Mouse (Mus musculus) C2C12 (cell line): ENCODE data around the gene Snx29. TPM values are rescaled to one million over a fixed set of nuclear protein-coding genes. Genes with fewer than 3 reads are reported as not detected.

Experiments used
- H3K27me3 ChIP-seq: one replicate; pipeline ENCODE4 v1.6.1; 2011; ENCODE audit not compliant: control insufficient read depth, insufficient read depth, insufficient read length
- H3K36me3 ChIP-seq: one replicate; pipeline ENCODE4 v1.6.1; 2011; ENCODE audit not compliant: control insufficient read depth, insufficient read depth
- H3K4me3 ChIP-seq: one replicate; pipeline ENCODE4 v1.5.1; 2011; ENCODE audit warnings: mild to moderate bottlenecking, control low read depth; ENCODE audit not compliant: poor library complexity, insufficient read depth, severe bottlenecking
- H3K79me2 ChIP-seq: one replicate; pipeline ENCODE4 v1.6.1; 2011; ENCODE audit not compliant: control insufficient read depth, insufficient read depth
- H3K79me3 ChIP-seq: one replicate; pipeline ENCODE4 v1.6.1; 2011; ENCODE audit warnings: low read depth, control low read depth
- H3ac ChIP-seq: one replicate; pipeline ENCODE3; 2011; ENCODE audit warnings: low read depth; ENCODE audit not compliant: control insufficient read depth, insufficient read length
- CEBPB ChIP-seq: IDR thresholded peaks from one replicate; pipeline ENCODE4 v1.6.1; 2011; ENCODE audit warnings: low read depth, mild to moderate bottlenecking, control low read depth, moderate library complexity
- CTCF ChIP-seq: IDR thresholded peaks from one replicate; pipeline ENCODE4 v1.5.1; 2011; ENCODE audit not compliant: control insufficient read depth, insufficient read depth, insufficient read length
- FOSL1 ChIP-seq: IDR thresholded peaks from one replicate; pipeline ENCODE4 v1.8.0; 2011; ENCODE audit warnings: mild to moderate bottlenecking, low read length; ENCODE audit not compliant: poor library complexity, insufficient read depth, severe bottlenecking
- MAX ChIP-seq: IDR thresholded peaks from one replicate; pipeline ENCODE4 v1.6.1; 2011; ENCODE audit warnings: mild to moderate bottlenecking, control low read depth
- MYOD1 ChIP-seq: IDR thresholded peaks from one replicate; pipeline ENCODE4 v1.6.1; 2011; ENCODE audit warnings: low read depth; ENCODE audit not compliant: control insufficient read depth, insufficient read length
- MYOG ChIP-seq: IDR thresholded peaks from one replicate; pipeline ENCODE4 v1.6.1; 2011; ENCODE audit not compliant: control insufficient read depth, insufficient read length; ENCODE audit errors: extremely low read depth
- USF1 ChIP-seq: IDR thresholded peaks from one replicate; pipeline ENCODE4 v1.6.1; 2011; ENCODE audit warnings: low read depth, mild to moderate bottlenecking, control low read depth, moderate library complexity
- polyA plus RNA-seq: library from polyadenylated mRNA; unstranded; fragments of >200 nt; fragmentation: generic; extraction: Trizol; gene quantifications from one replicate; pipeline ENCODE4 v1.2.1, GENCODE M21; 2012; ENCODE audit warnings: missing spikeins

Gene Snx29
- polyA plus RNA-seq, 1 experiment = 0.62 TPM

DNA sequence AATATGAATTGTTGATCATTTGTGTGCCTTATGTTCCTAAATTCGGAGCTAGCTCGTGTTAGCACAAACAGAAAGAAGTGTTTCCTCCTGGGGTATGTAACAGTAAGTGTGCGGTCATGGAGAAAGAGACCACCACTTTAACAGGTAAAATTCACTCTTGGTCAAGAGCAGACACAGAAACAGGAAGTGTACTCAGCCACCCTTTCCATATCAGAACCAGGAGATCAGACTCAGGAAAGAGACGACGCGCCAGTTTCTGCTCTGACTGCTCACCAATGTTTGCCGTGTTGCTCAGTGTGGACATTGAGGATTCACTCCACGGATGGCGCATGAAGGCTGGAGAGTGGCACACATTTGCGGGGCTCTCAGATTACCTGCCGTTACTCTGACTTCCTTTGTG is 242.4 kb downstream of the Snx29 start:
- H3ac ChIP-seq = no peak overlapping the region
- H3K79me2 ChIP-seq = no peaks in the 10 kb centered on the region
- no peak for TF ChIP-seq USF1
- TF ChIP-seq MYOD1 = no peak
- no peak for TF ChIP-seq MYOG
- no peak for TF ChIP-seq CTCF
- no peak for TF ChIP-seq CEBPB
- no peak for TF ChIP-seq FOSL1
- no peak for TF ChIP-seq MAX
- H3K4me3 ChIP-seq = no peak overlapping the region
- no peaks in the 10 kb centered on the region for H3K36me3 ChIP-seq
- no peaks in the 10 kb centered on the region for H3K27me3 ChIP-seq
- H3K79me3 ChIP-seq = no peaks in the 10 kb centered on the region

DNA sequence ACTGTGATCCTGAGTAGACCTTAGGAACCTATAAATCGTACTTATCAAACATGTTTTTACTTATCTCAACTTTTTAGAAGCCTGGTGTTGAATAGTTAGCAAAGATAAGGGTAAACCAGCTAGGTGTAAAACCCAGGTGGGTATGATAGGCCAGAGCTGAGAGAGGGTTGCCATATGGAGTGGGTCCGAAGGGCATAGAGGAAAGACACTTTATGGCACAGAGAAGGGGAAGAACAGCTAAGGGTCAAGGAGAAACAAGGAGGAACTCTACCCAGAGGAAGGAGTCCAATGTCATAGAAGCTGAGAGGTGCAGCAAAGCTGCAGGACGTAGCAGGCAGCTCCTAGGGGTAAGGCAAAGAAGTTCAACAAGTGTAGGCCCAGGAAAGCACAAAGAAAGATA is 244.9 kb downstream of the Snx29 start:
- Histone ChIP-seq H3K27me3 (no peaks in the 10 kb centered on the region), H3ac (no peak overlapping the region), H3K36me3 (no peaks in the 10 kb centered on the region), H3K79me2 (no peaks in the 10 kb centered on the region), H3K4me3 (no peak overlapping the region), H3K79me3 (no peaks in the 10 kb centered on the region)
- TF ChIP-seq USF1 (no peak), MYOD1 (no peak), MYOG (no peak), CEBPB (no peak), CTCF (no peak), FOSL1 (no peak), MAX (no peak)

DNA sequence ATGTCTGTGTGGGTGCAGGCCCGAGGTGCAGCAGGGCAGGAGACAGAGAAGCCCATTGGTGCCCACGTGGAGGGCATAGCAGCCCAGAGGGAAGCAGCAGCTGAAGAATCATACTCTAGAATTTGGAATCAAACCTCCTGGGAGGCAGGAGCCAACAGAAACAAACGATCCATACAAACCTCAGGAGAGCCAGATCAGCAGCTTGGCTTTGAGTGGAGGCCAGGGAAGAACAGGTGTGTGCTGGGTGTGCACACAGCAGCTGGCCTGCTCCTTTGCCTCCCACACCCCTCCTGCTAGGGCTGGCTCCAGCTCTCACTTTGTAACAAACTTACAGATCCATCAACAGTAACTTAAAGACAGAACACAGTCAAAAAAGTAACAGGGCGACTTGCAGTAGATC is 245.4 kb downstream of the Snx29 start:
- no peaks in the 10 kb centered on the region for H3K36me3 ChIP-seq
- H3K79me3 ChIP-seq = no peaks in the 10 kb centered on the region
- H3K27me3 ChIP-seq = no peaks in the 10 kb centered on the region
- no peak overlapping the region for H3K4me3 ChIP-seq
- no peaks in the 10 kb centered on the region for H3K79me2 ChIP-seq
- TF ChIP-seq CEBPB = no peak
- TF ChIP-seq MYOD1 = peak; percentile 22
- no peak overlapping the region for H3ac ChIP-seq

DNA sequence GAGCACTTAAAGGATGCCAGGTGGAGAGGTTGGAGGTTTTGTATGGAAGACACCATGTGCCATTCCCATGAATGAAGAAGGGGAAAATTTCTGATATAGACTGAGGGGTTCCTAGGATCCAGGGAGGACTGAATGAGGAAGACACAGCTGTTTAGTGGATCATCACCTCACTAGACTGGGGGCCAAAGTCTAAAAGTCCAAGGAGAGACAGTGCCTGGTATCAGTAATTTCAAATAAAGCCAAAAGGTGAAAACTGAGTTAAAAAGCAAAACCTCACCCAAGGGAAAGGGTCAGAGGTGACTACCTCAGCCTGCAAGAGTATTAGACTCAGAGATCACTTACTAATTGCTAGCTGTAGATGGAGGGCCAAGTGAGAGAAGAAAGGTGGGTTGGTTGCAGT is 245.9 kb downstream of the Snx29 start:
- no peak overlapping the region for H3ac ChIP-seq
- H3K36me3 ChIP-seq = no peaks in the 10 kb centered on the region
- no peaks in the 10 kb centered on the region for H3K79me2 ChIP-seq
- TF ChIP-seq MAX (no peak), MYOD1 (no peak), MYOG (no peak), CEBPB (no peak), CTCF (no peak), FOSL1 (no peak), USF1 (no peak)
- no peaks in the 10 kb centered on the region for H3K79me3 ChIP-seq
- no peaks in the 10 kb centered on the region for H3K27me3 ChIP-seq
- no peak overlapping the region for H3K4me3 ChIP-seq

DNA sequence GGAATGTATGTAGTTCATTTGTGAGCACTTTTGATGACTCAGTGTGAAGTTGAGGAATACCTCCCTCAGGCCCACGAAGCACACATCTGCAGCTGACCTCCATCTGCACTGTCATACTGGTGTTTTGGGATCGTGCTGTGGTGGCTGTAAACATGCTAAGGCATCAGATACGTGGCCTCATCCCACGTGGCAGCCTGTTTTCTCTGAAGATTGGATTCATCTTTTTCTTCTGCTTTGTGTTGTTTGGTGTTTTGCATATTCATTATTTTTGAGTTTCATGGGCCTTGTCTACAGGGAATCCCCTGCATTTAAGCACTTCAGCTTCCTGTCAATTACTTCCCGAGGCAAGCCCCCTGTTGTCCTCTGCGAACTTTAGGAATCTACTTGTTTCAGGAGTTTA is 246.4 kb downstream of the Snx29 start:
- Histone ChIP-seq H3K36me3 (no peaks in the 10 kb centered on the region), H3K79me2 (no peaks in the 10 kb centered on the region), H3K79me3 (no peaks in the 10 kb centered on the region), H3K27me3 (no peaks in the 10 kb centered on the region), H3K4me3 (no peak overlapping the region), H3ac (no peak overlapping the region)
- no peak for TF ChIP-seq MYOG
- TF ChIP-seq USF1 = no peak
- TF ChIP-seq CEBPB = no peak
- no peak for TF ChIP-seq CTCF
- no peak for TF ChIP-seq MAX
- no peak for TF ChIP-seq FOSL1
- TF ChIP-seq MYOD1 = no peak

DNA sequence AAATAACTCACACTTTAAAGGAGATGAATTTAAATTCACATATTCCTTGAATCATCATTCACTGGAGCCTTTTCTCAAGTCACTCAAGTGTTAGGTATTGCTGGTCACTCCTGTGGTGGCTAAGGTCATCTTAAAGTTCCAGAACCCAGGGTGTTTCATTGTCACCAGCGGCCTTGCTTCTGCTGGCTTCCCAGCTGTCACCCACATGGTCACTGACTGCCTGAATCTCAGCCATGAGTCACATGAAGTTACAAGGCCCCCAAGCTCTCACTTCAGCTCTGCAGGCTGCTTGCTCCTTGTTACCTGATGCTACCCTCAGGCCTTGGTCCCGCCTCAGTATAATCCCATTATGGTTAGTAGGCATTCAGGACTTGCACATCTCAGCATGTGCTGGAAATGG is 247.4 kb downstream of the Snx29 start:
- Histone ChIP-seq H3K79me3 (no peaks in the 10 kb centered on the region), H3K79me2 (no peaks in the 10 kb centered on the region), H3ac (no peak overlapping the region), H3K27me3 (no peaks in the 10 kb centered on the region), H3K4me3 (no peak overlapping the region), H3K36me3 (no peaks in the 10 kb centered on the region)
- TF ChIP-seq CTCF (no peak), MYOG (no peak), CEBPB (no peak), USF1 (no peak), FOSL1 (no peak), MYOD1 (no peak)
